Mouse (Mus musculus) embryonic fibroblast, embryonic 13.5 days (primary cell): ENCODE measurements around the gene Pcsk5.

Source experiments
- CTCF ChIP-seq: IDR thresholded peaks from 2 replicates; pipeline ENCODE4 v1.5.1; 2011; ENCODE audit warnings: mild to moderate bottlenecking, control low read depth, low read length, moderate library complexity, borderline replicate concordance; ENCODE audit not compliant: insufficient read depth
- POLR2A ChIP-seq: IDR thresholded peaks from 2 replicates; pipeline ENCODE4 v1.6.1; 2011; ENCODE audit warnings: low read depth, mild to moderate bottlenecking, control low read depth, low read length, moderate library complexity

DNA sequence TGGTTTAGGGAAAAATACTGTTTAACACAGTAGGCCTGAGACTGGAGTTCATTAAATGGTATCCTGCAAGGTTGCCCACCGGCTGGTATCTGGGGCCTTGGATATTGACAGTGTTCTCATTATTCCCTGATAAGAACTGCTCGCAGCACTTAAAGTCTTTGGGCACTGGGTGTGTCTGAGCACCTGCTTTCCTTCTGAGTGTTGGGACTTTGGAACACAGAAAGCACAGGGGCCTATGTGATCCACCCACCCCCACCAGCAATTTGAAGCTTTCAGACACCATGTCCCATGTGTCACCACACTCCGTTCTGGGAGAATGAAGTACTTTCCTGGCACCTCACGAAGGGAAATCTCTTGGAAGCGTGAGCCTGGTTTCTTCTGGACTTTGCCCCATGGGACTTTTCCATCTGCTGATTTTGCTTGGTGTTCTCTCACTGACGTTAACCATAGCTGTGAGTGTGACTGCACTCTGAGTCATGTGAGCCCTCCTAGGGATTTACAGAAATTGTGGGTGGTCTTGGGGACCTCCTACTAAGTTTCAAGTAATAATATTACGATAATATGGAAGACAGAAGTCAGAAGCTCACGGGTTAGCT is 92.9 kb downstream of the Pcsk5 start:
- TF ChIP-seq POLR2A (no peak), CTCF (no peak)
